Mouse (Mus musculus) left cerebral cortex, postnatal 4 days (tissue): ENCODE data around the gene Hoxb1. TPM values are rescaled to one million over a fixed set of nuclear protein-coding genes. Genes with fewer than 3 reads are reported as not detected.

ENCODE experiments used
- DNase-seq: peaks from one replicate; pipeline ENCODE4 v3.0.0-alpha.2; 2022
- intact Hi-C: fragments of 180-260 bp; cut with DNase I; formaldehyde crosslinking; loops from one replicate; pipeline ENCODE4 v1.15.1; 2025
- total RNA-seq, 2 experiments: library from RNA; stranded (reverse); gene quantifications; 2 replicates each; pipeline ENCODE4 v1.2.3; 2021

The Hoxb1 gene
- total RNA-seq, 2 experiments from 2014 or later = not detected

- intact Hi-C loops = no loop called here
- DNase-seq = no peak
Observed at GRCm38 (mm10) chr11:96333241-96334001, 32.1 kb upstream of the Hoxb1 start.

GRCm38 (mm10) chr11:96334002-96334364 is 31.6 kb upstream of the Hoxb1 start:
- intact Hi-C loops = no loop called here
- DNase-seq = no peak

GRCm38 (mm10) chr11:96334998-96335397 is 30.6 kb upstream of the Hoxb1 start:
- intact Hi-C loops = no loop called here

GRCm38 (mm10) chr11:96336597-96336996 is 29.0 kb upstream of the Hoxb1 start:
- intact Hi-C loops = no loop called here

More at GRCm38 (mm10) chr11:96334998-96335397, 30.6 kb upstream of the Hoxb1 start:
- no peak for DNase-seq

GRCm38 (mm10) chr11:96337026-96337425 is 28.5 kb upstream of the Hoxb1 start:
- intact Hi-C loops = no loop called here
- DNase-seq = no peak

More at GRCm38 (mm10) chr11:96336597-96336996, 29.0 kb upstream of the Hoxb1 start:
- no peak for DNase-seq

- intact Hi-C loops = no loop called here
- DNase-seq = no peak
Observed at GRCm38 (mm10) chr11:96338957-96339855, 26.3 kb upstream of the Hoxb1 start.

- intact Hi-C loops = no loop called here
Observed at GRCm38 (mm10) chr11:96340698-96341365, 24.7 kb upstream of the Hoxb1 start.

GRCm38 (mm10) chr11:96341701-96342575 is 23.6 kb upstream of the Hoxb1 start:
- no peak for DNase-seq
- intact Hi-C loops = no loop called here

More at GRCm38 (mm10) chr11:96340698-96341365, 24.7 kb upstream of the Hoxb1 start:
- no peak for DNase-seq

- DNase-seq = no peak
- intact Hi-C loops = no loop called here
Observed at GRCm38 (mm10) chr11:96342576-96342930, 23.0 kb upstream of the Hoxb1 start.

GRCm38 (mm10) chr11:96343206-96343745 is 22.3 kb upstream of the Hoxb1 start:
- intact Hi-C loops = no loop called here

GRCm38 (mm10) chr11:96344061-96344877 is 21.3 kb upstream of the Hoxb1 start:
- intact Hi-C loops = no loop called here
- no peak for DNase-seq

More at GRCm38 (mm10) chr11:96343206-96343745, 22.3 kb upstream of the Hoxb1 start:
- no peak for DNase-seq

GRCm38 (mm10) chr11:96344878-96345159 is 20.7 kb upstream of the Hoxb1 start:
- intact Hi-C loops = no loop called here
- no peak for DNase-seq

- intact Hi-C loops = no loop called here
- no peak for DNase-seq
Observed at GRCm38 (mm10) chr11:96345220-96345892, 20.2 kb upstream of the Hoxb1 start.

GRCm38 (mm10) chr11:96345893-96346806 is 19.4 kb upstream of the Hoxb1 start:
- intact Hi-C loops = no loop called here
- DNase-seq = no peak

GRCm38 (mm10) chr11:96346916-96347520 is 18.5 kb upstream of the Hoxb1 start:
- intact Hi-C loops = no loop called here
- DNase-seq = no peak

- intact Hi-C loops = no loop called here
Observed at GRCm38 (mm10) chr11:96347717-96348116, 17.8 kb upstream of the Hoxb1 start.

More at GRCm38 (mm10) chr11:96347717-96348116, 17.8 kb upstream of the Hoxb1 start:
- DNase-seq = no peak
